Mouse (Mus musculus): Measurements from ENCODE around the gene BB287469.
"Not testable (repeated sequence)": the region's sequence is repeated elsewhere in the genome, so short reads cannot be mapped to it uniquely, and the experiment has no call there.

Gene BB287469

GRCm38 (mm10) chr12:87816277-87816676 is at the start of gene BB287469:
Gene BB287469 (plus strand): TSS chr12:87816577.
- DNase-seq (ENCODE audit: low spot score in 2 of 2): not testable (repeated sequence)

DNA sequence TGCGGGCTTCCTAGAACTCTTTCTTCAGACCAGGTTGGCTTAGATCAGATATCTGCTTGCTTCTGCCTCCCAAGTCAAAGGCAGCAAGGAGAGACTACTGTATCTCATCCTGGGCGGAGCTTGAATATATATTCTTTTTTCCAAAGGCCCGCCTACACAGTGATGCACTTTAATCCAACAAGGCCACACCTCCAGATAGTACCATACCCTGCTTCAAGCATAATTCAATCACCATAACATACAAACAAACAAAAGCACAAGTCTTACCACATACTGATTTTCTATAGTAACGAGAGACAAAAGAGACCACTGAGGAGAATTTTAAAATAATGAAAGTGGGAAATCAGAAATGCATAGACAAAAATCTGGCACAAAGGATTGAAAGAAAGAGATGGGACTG is 40.7 kb upstream of the BB287469 start, which contains the start of gene Gm21319:
Gm21319 (minus strand) TSS at position 101 of the 400 bp plus-strand sequence.
- DNase-seq (ENCODE audit: low spot score in 2 of 2): not testable (repeated sequence)

DNA sequence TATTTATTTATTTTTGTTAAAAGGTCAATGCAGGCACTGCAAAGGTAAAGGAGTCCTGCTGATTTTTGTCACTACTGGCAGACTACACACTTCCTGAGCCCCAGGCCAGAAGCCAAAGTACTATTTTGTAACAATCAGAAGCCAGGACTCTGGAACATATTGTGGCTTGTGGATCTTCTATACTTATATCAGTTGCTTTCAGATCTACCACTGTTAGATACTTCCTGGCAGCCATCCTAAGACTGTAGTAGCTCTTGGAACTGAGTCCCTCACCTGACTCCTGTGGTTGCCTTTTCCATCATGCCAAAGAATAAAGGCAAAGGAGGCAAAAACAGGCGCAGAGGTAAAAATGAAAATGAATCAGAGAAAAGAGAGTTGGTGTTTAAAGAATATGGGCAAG is 21.2 kb upstream of the BB287469 start, which contains the start of gene Gm21936:
Gm21936 (plus strand) TSS at position 301 of the 400 bp plus-strand sequence.
- DNase-seq (ENCODE audit: low spot score in 2 of 2): not testable (repeated sequence)

DNA sequence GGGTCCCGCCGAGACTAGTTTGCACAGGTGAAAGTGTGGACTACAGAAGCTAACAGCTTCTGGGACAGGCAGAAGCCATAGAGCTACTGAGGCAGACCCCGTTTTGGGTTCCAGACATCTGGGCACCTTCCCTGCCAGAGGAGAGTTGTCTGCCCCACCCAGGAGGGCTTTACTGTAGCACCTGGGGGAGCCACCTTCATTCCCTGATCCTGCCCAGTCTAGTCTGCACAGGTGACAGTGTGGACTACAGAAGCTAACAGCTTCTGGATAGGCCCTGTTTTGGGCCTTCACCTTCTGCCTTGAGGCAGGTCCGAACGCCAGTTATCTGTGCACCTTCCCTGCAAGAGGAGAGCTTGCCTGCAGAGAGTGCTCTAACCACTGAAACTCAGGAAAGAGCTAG is 18.4 kb upstream of the BB287469 start:
- DNase-seq (ENCODE audit: low spot score in 2 of 2): not testable (repeated sequence)

DNA sequence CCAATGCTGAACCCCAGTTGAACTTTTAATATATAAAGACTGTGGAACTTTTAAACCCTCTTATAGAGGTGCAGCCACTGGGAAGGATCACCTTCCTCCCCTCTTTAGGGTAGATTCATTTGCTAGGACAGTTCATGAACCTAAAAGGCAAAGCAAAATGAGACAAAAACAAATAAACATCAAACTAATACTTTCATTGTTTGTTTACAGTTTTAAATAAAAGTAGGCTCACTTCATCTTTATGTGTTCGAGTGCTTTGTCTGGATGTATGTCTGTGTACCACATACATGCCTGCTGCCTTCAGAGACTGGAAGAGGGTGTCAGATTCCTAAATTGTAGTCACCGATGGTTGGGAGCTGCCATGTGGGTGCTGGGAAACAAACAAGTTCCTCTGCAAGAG is 25.9 kb downstream of the BB287469 start, which contains the start of gene Gm2001:
Gm2001 (minus strand) TSS at position 101 of the 400 bp plus-strand sequence.
- not testable (repeated sequence) for DNase-seq (ENCODE audit: low spot score in 2 of 2)

GRCm38 (mm10) chr12:87850657-87851056 is 34.3 kb downstream of the BB287469 start:
- DNase-seq (ENCODE audit: low spot score in 2 of 2): not testable (repeated sequence)

GRCm38 (mm10) chr12:87856067-87856466 is 39.7 kb downstream of the BB287469 start:
- not testable (repeated sequence) for DNase-seq (ENCODE audit: low spot score in 2 of 2)

GRCm38 (mm10) chr12:87861740-87862692 is 45.6 kb downstream of the BB287469 start:
- not testable (repeated sequence) for DNase-seq (ENCODE audit: low spot score in 2 of 2)

DNA sequence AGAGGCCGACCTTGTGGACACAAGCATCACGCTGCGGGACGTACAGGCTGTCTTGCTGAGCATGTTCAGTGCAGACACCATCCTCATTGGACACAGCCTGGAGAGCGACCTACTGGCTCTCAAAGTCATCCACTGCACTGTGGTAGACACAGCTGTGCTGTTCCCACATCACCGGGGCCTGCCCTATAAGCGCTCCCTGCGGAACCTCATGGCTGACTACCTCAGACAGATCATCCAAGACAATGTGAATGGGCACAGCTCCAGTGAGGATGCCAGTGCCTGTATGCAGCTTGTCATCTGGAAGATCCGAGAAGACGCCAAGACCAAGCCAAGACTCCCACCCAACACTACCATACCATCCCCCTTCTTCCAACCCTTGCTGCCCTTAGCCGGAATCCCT is 47.3 kb downstream of the BB287469 start:
- not testable (repeated sequence) for DNase-seq (ENCODE audit: low spot score in 2 of 2)

DNA sequence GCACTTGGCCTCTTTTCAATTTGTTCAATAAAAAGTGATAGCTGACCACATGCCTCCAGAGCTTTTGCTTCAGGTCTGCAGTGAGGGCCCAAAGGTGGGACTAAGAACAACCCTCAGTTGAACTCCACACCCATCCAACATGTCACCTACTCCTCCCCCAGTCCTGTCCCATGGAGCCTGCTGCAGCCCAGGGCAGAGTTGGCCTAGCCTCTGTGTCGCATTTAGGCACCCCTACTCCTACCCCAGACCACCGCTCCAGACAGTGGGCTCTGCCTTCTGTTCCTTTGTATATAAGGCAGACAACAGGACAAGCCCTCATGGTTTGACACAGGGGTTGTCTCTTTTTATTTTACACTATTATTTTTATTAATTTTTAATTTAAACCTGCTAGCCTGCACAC is 47.7 kb downstream of the BB287469 start:
- not testable (repeated sequence) for DNase-seq (ENCODE audit: low spot score in 2 of 2)

Data from heart, adult 9 months (tissue).